Mouse (Mus musculus) fibroblast of lung, adult 2 months (primary cell): ENCODE measurements around the gene Taf5.

Source experiments
- DNase-seq: peaks from one replicate; pipeline ENCODE4 v3.0.0-alpha.2; 2011; ENCODE audit warnings: low read depth

Taf5 gene

DNA sequence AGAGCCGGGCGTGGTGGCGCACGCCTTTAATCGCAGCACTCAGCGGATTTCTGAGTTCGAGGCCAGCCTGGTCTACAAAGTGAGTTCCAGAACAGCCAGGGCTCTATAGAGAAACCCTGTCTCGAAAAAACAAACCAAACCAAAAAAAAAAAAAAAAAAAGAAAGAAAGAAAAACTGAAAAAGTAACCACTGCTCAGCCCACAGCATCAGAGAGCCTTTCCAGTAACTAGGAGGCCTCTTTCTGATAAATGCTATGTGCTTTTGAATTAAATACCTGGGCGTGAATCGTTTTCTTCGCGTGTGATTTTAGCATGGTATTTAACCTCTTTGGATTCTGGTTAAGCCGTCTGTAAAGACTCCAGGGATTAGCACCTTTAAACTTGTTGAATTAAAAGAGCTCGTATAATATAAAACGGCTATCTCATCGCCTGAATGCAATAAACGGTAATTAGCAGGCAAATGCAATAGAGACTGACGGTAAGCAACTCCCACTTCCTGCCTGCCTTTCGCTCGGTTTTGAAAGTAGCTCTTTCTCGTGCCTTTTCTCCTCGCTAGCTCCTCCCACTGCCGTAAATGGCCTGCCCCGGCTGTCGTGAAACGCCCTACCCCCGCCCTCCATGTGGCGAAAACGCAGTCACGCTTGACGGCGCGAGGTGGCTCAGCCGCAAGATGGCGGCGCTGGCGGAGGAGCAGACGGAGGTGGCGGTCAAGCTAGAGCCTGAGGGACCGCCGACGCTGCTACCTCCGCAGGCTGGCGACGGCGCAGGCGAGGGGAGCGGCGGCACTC is at the start of gene Taf5:
Gene Taf5 (plus strand): TSS at position 651 of the 787 bp plus-strand sequence.
- peak; percentile 88 for DNase-seq

DNA sequence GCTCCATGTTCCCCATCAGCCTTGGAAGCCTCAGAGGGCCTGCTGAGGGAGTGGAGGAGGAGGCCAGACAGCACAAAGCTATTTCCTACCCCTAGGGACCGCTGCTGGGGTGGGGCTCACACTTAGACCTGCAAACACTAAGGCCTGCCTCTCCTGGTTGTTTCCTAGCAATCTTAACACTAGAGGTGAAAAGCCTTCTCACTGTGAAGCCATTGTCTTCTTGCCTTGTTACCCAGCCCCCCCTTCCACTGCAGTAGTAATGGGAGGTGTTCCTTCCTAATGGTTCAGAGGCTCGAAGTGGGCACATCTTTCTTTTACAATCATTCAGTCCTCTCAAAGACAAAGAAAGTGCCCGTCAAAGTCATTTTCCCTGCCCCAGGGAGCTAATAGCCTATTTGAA is 49.7 kb upstream of the Taf5 start:
- DNase-seq = no peak

DNA sequence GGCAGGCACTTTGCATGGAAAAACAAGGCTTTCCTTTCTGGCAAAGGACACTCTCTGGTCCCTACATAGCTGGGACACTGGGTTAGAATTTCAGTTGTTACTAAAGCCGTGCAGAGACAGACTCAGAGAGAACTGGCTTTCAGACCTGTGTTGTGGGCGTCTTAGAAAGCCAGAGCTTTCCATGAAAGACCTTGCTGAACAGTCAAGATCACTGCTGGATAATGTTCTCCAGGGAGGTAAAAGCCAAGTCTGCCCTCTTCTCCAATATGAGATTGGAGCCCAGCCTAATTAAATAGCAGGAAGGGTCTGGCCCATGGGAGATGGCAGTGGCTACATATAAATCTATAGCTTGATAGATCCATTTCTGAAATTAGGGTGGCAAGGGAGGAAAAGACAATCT is 49.2 kb upstream of the Taf5 start:
- no peak for DNase-seq

DNA sequence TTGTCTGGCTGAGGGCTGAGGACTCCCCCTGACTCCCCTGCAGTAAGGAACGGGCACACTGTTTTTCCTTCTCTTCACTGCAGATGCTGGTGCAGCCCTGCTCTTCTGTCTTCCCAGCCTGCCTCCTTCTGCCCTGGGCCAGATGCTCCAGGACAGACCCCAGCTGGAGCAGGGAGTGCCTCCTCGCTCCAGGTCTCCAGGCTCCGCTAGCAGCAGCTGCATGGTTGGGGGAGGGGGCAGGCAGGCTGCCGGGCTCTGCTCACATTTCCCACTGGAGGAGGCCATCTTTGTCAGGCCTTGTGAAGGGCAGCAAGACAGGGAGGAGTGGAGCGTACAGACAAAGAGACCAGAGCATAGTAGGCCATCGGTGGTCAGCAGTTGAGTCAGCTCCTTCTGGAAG is 48.2 kb upstream of the Taf5 start:
- no peak for DNase-seq

DNA sequence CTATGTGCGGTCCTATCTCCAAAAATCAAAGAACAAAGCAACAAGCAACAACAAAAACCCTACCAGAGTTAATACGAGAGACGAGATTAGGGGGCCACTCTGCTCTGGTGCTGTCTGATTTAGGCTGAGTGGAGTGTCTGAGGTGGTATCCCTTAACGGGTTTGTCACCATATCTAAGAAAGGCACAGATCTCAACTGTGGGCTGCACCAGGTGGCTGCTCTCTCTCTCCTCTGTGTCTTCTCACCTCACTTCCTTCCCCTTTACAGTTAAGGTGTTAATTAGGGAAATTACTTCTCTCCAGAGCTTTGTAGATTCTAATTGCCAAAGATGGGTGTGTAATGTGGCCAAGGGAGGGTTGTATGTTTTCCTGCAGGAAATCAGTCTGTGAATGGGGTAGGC is 44.8 kb upstream of the Taf5 start:
- no peak for DNase-seq

DNA sequence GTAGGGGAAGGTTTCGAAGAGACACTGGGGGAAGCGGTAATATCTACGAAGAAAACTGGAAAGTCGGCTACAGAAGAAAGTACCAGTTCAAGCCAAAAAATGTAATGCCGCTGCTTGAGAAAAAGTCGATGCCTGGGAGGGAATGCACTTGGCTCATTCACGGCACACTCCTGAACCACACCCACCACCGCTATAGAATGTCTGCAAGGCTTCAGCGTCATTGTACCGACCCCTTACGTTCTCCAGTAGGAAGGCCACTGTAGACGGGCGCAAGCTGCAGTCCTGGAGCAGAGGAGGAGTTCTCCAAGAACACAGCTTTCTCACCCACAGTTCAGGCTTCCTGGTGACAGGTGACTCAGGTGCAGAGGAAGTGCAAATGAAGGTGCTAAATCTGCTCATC is 44.0 kb upstream of the Taf5 start:
- no peak for DNase-seq

DNA sequence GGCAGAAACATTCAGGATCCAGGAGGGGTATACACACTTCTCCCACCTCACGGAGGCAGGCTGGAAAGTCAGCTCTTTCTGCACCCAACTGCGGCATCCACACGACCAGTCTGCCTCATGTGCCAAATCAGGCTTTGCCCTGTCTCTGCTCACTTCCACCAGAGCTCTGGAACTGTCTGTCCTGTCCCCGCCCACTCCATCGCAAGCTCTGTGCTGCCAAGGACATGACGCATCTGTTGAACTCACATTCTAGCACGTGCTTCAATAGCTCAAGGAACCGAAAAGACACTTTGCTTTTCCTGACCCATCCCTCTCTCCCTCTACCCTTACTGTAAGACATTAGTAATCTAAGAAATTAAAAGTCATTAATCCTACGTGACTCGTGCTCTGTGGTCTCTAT is 42.6 kb upstream of the Taf5 start:
- no peak for DNase-seq

DNA sequence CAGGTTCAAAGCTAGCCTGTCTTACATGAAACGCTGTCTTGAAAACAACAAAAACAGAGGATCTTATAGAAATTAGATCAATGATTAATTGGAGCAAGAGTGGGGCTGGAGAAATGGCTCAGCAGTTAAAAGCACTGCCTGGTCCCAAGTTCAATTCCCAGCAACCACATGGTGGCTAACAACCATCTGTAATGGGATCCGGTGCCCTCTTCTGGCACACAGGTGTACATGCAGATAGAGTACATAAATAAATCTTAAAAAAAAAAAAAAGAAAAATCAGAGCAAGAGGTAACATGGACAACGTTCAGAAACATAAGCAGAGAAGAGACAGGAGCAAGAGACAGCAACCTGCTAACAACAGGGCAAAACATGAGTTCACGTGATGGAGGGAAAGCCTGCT is 41.0 kb upstream of the Taf5 start:
- no peak for DNase-seq

DNA sequence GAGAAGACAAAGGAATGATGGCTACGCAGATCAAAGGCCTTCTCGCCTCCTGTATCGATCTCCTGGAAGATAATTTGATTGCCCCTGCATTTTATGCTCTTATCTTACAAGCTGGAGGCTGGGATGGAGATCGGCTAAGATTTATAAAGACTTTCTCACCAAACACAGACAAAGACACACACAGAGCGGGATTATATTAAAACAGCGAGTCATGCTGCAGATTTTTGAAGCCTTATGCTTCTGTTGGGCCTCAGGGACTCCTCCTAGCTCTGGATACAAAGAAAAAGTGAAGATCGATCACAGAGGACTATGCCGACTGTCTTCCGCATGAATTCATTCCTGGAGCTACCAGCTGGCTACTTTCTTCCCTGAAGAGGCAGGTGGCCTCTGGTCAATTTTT is 37.8 kb upstream of the Taf5 start:
- DNase-seq = no peak

DNA sequence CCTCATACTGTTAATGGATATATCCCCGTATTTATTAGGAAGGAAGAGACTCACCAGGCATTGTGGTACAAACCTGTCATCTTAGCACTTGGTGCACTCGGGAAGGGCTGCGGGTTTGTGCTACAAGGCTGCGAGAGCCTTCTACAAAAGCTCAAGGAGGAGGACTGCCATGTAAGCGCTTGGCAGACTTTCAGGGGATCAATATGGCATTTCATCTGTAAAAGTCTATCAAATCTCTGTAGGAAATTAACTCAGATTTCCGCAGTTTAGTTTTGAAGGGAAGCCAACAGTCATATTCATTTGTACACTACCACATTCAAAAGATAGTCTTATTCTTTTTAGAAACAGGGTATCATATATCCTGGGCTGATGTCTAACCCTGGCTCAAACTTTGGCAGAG is 35.8 kb upstream of the Taf5 start:
- DNase-seq = no peak

DNA sequence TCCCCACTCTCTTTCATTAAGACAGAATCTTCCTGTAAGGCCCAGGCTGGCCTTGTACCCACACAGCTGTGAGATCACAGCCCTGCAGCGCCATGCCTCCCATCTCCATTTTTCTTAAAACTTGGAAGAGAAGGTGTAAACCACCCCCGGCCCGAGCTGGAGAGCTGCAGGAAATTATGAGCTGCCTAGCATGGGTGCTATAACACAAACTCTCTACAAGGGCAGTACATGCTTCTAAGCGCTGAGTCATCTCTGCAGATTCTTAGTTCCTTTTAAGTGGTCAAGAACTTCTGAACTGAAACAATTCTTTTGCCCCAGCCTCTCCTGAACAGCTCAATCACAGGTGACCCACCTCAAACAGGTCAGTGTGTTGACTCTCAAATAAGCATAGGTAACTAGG is 32.6 kb upstream of the Taf5 start:
- no peak for DNase-seq

DNA sequence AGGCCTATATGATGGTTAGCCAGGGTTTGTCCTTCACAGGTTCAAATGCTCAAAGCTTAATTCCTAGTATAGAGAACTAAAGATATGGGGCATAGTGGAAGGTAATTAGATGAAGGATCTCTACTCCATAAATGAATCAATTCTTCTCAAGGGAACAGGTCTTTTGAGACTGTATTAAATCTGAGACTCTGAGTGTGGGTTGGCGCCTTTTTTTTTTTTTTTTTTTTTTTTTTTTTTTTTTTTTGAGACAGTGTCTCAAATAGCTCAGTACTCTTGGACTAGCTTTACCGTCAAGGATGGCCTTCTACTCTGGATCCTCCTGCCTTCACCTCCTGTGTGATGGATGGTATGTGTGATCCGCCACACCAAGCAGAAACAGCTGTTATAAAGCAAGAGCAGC is 30.9 kb upstream of the Taf5 start:
- no peak for DNase-seq

DNA sequence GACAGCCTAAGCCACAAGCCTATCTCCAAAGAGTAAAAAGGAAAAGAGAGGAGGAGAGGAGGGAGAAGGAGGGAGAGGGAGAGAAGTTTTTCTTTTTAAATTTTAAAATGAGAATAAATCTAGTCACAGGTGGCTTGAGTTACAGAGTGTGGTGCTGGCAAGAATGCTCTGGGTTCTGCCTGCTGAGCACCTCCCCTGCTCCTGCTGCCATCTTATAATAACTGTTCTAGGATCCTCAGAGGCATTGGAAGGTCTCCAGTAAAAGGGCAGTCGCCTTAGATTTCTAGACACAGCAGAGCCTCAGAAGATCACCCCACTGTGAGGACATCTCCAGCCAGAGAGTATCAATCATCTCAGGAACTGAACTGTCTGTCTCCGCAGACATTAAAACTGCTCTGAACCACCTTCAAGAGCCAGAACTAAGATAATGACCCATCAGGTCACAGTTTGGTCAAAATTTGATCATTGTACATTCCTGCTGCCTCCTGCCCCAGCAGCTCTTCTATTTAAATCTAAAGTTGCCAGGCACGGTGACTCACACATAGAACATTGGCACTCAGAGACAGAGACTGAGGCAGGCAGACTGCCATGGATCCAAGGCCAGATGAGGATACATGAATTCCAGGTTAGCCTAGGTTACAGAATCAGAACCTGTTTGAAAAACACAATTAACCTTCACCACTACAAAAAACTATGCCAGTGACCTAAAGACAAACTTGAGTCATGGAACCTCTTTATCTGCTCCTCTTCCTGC is 26.6 kb upstream of the Taf5 start:
- no peak for DNase-seq

DNA sequence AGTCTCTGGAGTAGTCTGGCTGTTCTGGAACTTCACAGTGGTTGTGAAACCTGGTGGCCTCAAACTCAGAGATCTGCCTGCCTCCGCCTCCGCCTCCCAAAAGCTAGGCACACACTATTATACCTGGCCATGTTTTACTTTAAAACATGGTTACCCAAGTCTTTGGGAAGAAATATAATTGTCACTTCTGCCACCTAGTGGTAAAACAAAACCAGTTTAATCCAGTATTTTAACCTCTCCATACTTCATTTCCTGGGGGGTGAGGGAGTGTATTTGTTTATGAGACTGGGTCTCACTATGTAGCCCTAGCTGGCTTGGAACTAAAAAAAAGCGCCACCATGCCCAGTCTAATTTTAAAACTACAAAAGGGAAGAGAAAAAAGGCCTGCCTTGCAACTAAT is 23.9 kb upstream of the Taf5 start:
- no peak for DNase-seq

DNA sequence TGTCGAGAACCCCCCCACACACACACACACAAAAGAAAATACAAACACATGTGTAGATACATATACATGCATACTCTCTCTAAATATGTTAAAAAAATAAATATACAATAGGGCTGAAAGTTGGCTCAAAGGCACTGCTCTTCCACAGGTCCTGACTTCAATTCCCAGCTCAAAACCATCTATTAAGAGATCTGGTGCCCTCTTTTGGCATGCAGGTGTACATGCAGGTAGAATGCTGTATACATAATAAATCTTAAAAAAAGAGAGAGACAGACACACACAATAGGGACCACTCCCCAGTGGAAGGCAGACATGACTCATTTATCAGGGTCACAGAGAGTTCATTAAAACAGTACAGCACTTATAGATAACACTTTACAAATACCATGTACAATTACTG is 21.2 kb upstream of the Taf5 start:
- no peak for DNase-seq

DNA sequence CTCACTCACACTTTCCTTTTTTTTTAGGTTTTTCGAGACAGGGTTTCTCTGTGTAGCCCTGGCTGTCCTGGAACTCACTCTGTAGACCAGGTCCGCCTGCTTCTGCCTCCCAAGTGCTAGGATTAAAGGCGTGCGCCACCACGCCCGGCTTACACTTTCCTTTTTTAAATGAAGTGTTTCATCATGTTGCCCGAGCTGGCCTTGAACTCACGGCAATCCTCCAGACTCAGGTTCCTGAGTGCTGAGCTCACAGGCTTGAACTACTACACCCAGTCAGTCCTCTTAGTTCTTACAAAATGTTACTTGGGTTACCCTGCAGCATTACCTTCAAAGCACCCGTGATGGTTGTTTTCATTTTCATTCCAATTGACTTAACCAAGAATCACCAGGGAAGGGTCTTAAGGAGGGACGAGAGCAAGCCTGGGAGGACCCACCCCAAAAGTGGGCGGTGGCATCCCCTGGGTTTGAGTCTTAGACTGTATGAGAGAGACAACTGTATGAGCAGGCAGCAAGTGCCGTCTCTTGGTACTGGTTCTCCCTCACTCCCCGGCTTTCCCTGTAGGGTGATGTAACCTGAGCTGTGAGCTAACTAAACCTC is 20.2 kb upstream of the Taf5 start:
- DNase-seq = no peak

DNA sequence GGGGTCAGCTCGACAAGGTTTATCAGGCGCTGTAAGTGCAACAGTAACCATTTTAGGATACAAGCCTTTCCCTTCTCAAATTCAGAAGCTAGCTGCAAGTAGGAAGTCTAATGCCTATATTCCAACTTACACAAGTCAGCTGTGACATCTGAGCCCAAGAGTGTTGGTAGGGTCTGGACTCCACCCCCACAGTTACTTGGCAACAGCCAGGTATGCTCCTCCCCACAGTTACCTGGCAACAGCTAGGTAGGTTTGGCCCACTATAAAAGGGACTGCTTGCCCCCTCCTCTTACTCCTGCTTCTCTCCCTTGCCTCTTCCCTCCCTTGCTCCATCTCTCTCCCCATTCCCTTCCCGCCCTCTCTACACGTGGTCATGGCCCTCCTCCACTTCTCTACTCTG is 18.5 kb upstream of the Taf5 start:
- DNase-seq = no peak

DNA sequence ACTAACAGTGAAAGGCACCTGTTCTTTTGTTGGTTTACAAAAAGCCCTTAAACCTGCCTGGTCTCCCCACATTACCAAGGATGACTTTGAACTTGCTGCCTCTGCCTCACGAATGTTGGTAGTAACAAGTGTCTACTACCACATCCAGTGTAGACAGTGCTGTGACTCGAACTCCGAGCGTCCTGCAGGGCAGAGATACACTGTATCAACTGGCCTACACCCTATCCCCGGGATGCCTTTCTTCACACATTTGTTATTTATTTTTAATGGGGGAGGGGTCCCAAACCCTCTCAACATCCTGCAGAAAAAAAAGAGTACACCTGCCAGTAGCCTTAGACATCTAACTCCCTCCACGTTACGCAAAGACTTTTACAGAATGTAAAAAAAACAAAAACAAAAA is 17.7 kb upstream of the Taf5 start:
- no peak for DNase-seq

DNA sequence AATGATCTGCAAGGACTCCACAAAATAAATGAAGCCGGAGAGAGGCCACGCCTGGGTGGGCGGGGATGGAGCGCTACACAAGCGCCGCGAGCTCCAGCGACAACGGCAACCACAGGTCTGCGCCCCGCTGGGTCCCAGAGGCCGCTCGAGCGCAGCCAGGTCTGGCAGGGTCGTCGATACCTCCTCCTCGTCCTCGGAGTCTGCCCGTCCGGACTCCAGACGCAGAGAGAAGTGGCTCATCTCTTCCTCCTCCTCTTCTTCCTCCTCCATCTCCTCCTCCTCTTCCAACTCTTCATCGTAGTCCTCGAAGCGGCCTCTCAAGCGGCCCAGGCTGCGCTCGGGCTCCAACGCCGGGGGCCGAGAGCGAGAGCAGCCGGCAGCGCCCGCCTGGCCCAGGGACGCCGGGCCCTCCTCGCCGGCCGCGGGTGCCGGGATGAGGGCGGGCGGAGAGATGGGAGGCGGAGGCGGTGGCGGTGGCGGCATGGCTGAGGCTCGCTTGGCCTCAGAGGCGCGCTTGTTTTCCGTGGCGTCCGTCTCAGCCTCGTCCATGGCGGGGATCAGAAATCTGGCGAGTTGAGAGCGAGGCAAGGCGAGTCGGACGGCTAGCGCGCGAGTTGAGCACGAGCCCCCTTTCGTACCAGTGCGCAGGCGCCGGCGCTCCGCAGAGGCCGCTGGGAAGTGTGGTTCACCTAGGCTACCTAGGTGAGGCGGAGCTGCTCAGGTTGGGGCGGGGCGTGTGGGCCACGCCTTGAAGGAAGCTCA is 17.1 kb upstream of the Taf5 start, which contains the start of gene Pcgf6:
Gene Pcgf6 (minus strand): TSS at position 636 of the 762 bp plus-strand sequence.
- peak; percentile 47 for DNase-seq

DNA sequence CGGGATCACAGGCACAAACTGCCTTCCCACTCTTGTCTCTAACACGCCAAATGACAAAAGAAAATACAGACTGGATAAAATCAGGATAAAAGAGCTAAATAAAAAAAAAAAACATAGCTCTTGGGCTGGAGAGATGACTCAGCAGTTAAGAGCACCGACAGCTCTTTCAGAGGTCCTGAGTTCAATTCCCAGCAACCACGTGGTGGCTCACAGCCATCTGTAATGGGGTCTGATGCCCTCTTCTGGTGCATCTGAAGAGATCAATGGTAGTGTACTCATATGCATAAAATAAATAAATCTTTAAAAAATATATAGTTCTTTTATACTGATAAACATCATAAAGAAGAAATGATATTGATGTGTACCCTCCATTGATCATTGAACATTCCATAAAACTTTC is 14.6 kb upstream of the Taf5 start:
- DNase-seq = no peak

DNA sequence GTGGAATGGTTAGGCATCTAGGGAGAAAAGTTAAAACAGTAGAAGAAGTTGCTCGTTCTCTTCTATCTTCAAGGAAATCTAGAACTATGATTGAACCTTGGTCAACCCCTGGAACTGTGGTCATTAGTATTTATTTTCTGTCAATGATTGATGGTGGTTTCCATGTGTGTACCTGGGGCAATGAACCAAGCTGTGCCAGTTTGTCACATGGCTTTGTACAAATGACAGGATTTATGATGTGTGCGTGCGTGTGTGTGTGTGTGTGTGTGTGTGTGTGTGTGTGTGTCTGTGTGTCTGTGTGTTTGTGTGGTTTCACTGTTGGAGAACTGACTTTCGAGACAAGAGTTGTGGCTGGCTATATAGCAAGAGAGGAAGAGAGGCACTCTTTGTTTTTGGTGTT is 14.1 kb upstream of the Taf5 start:
- DNase-seq = no peak

DNA sequence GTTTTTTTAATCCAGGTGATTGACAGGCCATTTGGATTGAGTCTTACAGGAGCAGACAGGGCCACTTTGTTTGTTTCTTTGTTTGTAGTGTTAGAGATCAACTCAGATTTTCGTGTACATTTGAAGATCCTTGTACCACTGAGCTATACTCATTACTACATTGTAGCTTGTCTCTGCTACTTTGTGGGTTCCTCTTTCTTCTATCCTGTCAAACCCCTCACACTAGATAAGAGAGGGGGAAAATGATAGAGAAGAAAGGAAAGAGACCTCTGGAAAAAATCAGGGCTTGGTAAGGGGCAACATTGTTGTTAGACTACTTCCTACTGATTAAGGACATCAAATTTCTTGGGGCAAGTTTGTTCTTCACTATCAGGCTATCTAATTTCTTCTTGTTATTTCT is 9.9 kb upstream of the Taf5 start:
- DNase-seq = no peak

DNA sequence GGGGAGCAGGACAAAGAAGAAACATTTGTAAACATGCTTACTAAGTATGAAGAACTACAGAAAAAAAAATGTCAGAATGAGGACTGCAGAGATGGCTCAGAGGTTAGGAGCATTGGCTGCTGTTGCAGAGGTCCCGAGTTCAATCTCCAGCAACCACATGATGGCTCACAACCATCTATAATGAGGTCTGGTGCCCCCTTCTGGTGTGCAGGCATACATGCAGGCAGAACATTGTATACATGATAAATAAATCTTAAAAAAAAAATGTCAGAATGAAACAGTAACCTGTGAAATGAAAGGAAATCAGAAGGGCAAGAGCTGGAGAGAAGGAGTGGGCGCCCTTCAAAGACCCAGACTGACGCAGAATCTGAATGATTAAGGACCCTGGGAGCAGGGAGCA is 1.7 kb upstream of the Taf5 start:
- DNase-seq = no peak
